Mouse (Mus musculus): ENCODE measurements around the gene Sp9. TPM values are rescaled to one million over a fixed set of nuclear protein-coding genes. Genes with fewer than 3 reads are reported as not detected.
A peak's percentile ranks its signal among the peaks of the same experiment; 100 is the strongest.

Sp9 gene
- polyA plus RNA-seq, 2 experiments = 1.7 to 2.4 TPM

GRCm38 (mm10) chr2:73263794-73264610 lies 7.7 kb upstream of the Sp9 start:
- Histone ChIP-seq H3K27ac (replicated peaks; ENCODE audit: low read depth, low read length) (no peak overlapping the region), H3K4me1 (ENCODE audit: control insufficient read depth, insufficient read depth, low read length) (peaks cover 9% of the 10 kb centered on the region), H3K36me3 (ENCODE audit: control insufficient read depth, insufficient read depth, low read length) (no peaks in the 10 kb centered on the region), H3K27me3 (ENCODE audit: control insufficient read depth, insufficient read depth, low read length) (peaks cover 45% of the 10 kb centered on the region), H3K9me3 (ENCODE audit: control insufficient read depth, low read length) (no peaks in the 10 kb centered on the region; the same call in 1 of the 2 replicates), H3K4me2 (replicated peaks; ENCODE audit: low read depth, low read length, severe bottlenecking) (peak overlapping the region; percentile 68), H3K9ac (ENCODE audit: low read depth, low read length, severe bottlenecking) (peak overlapping the region; percentile 25), H3K4me3 (replicated peaks; ENCODE audit: low read length) (peak overlapping the region; percentile 42)
- DNase-seq (ENCODE audit: low spot score) (no peak), ATAC-seq (ENCODE audit: low FRiP score, low read depth) (peak; percentile 77; the same call in 1 of the 2 replicates)
- no peak for TF ChIP-seq POLR2A (IDR thresholded peaks at IDR 0.05; ENCODE audit: borderline replicate concordance, extremely low read depth, insufficient read depth, insufficient read length)
- WGBS = 1% methylated on average over 38 of the region's 38 CpGs

GRCm38 (mm10) chr2:73264611-73265195 lies 7.0 kb upstream of the Sp9 start:
- ATAC-seq (ENCODE audit: low FRiP score, low read depth) (no peak), DNase-seq (ENCODE audit: low spot score) (no peak)
- 10% methylated on average over 11 of the region's 11 CpGs for WGBS
- peak overlapping the region; percentile 42 for H3K4me3 ChIP-seq (replicated peaks; ENCODE audit: low read length)
- H3K27ac ChIP-seq (replicated peaks; ENCODE audit: low read depth, low read length) = no peak overlapping the region
- TF ChIP-seq POLR2A (IDR thresholded peaks at IDR 0.05; ENCODE audit: borderline replicate concordance, extremely low read depth, insufficient read depth, insufficient read length) = no peak
- H3K36me3 ChIP-seq (ENCODE audit: control insufficient read depth, insufficient read depth, low read length) = no peaks in the 10 kb centered on the region
- H3K9me3 ChIP-seq (ENCODE audit: control insufficient read depth, low read length) = no peaks in the 10 kb centered on the region; the same call in 1 of the 2 replicates
- peak overlapping the region; percentile 68 for H3K4me2 ChIP-seq (replicated peaks; ENCODE audit: low read depth, low read length, severe bottlenecking)
- H3K27me3 ChIP-seq (ENCODE audit: control insufficient read depth, insufficient read depth, low read length) = peaks cover 49% of the 10 kb centered on the region
- no peak overlapping the region for H3K9ac ChIP-seq (ENCODE audit: low read depth, low read length, severe bottlenecking)
- H3K4me1 ChIP-seq (ENCODE audit: control insufficient read depth, insufficient read depth, low read length) = peaks cover 9% of the 10 kb centered on the region

- H3K9me3 ChIP-seq (ENCODE audit: control insufficient read depth, low read length) = no peaks in the 10 kb centered on the region; the same call in 1 of the 2 replicates
- WGBS = 6% methylated on average over 5 of the region's 5 CpGs
- H3K36me3 ChIP-seq (ENCODE audit: control insufficient read depth, insufficient read depth, low read length) = no peaks in the 10 kb centered on the region
- no peak overlapping the region for H3K4me2 ChIP-seq (replicated peaks; ENCODE audit: low read depth, low read length, severe bottlenecking)
- no peak overlapping the region for H3K27ac ChIP-seq (replicated peaks; ENCODE audit: low read depth, low read length)
- ATAC-seq (ENCODE audit: low FRiP score, low read depth) (no peak), DNase-seq (ENCODE audit: low spot score) (no peak)
- no peak overlapping the region for H3K9ac ChIP-seq (ENCODE audit: low read depth, low read length, severe bottlenecking)
- H3K27me3 ChIP-seq (ENCODE audit: control insufficient read depth, insufficient read depth, low read length) = peaks cover 61% of the 10 kb centered on the region
- no peak for TF ChIP-seq POLR2A (IDR thresholded peaks at IDR 0.05; ENCODE audit: borderline replicate concordance, extremely low read depth, insufficient read depth, insufficient read length)
- no peak overlapping the region for H3K4me3 ChIP-seq (replicated peaks; ENCODE audit: low read length)
- peaks cover 15% of the 10 kb centered on the region for H3K4me1 ChIP-seq (ENCODE audit: control insufficient read depth, insufficient read depth, low read length)
Observed at GRCm38 (mm10) chr2:73266011-73266410, 5.7 kb upstream of the Sp9 start.

- ATAC-seq (ENCODE audit: low FRiP score, low read depth) = no peak
- TF ChIP-seq POLR2A (IDR thresholded peaks at IDR 0.05; ENCODE audit: borderline replicate concordance, extremely low read depth, insufficient read depth, insufficient read length) = no peak
- WGBS = 43% methylated on average over 1 of the region's 1 CpGs
- H3K27ac ChIP-seq (replicated peaks; ENCODE audit: low read depth, low read length) = no peak overlapping the region
- H3K27me3 ChIP-seq (ENCODE audit: control insufficient read depth, insufficient read depth, low read length) = peaks cover 67% of the 10 kb centered on the region
- H3K9ac ChIP-seq (ENCODE audit: low read depth, low read length, severe bottlenecking) = no peak overlapping the region
- H3K4me3 ChIP-seq (replicated peaks; ENCODE audit: low read length) = no peak overlapping the region
- H3K36me3 ChIP-seq (ENCODE audit: control insufficient read depth, insufficient read depth, low read length) = no peaks in the 10 kb centered on the region
- no peaks in the 10 kb centered on the region for H3K9me3 ChIP-seq (ENCODE audit: control insufficient read depth, low read length)
- H3K4me1 ChIP-seq (ENCODE audit: control insufficient read depth, insufficient read depth, low read length) = peaks cover 20% of the 10 kb centered on the region
- H3K4me2 ChIP-seq (replicated peaks; ENCODE audit: low read depth, low read length, severe bottlenecking) = no peak overlapping the region
- no peak for DNase-seq (ENCODE audit: low spot score)
Observed at GRCm38 (mm10) chr2:73266623-73267022, 5.1 kb upstream of the Sp9 start.

GRCm38 (mm10) chr2:73267231-73267630 lies 4.5 kb upstream of the Sp9 start:
- 21% methylated on average over 3 of the region's 3 CpGs for WGBS
- no peak for TF ChIP-seq POLR2A (IDR thresholded peaks at IDR 0.05; ENCODE audit: borderline replicate concordance, extremely low read depth, insufficient read depth, insufficient read length)

More at GRCm38 (mm10) chr2:73267231-73267630, 4.5 kb upstream of the Sp9 start:
- Histone ChIP-seq H3K27me3 (ENCODE audit: control insufficient read depth, insufficient read depth, low read length) (peaks cover 72% of the 10 kb centered on the region), H3K4me2 (replicated peaks; ENCODE audit: low read depth, low read length, severe bottlenecking) (no peak overlapping the region), H3K9me3 (ENCODE audit: control insufficient read depth, low read length) (no peaks in the 10 kb centered on the region), H3K36me3 (ENCODE audit: control insufficient read depth, insufficient read depth, low read length) (no peaks in the 10 kb centered on the region), H3K4me1 (ENCODE audit: control insufficient read depth, insufficient read depth, low read length) (peaks cover 20% of the 10 kb centered on the region), H3K4me3 (replicated peaks; ENCODE audit: low read length) (no peak overlapping the region), H3K9ac (ENCODE audit: low read depth, low read length, severe bottlenecking) (no peak overlapping the region), H3K27ac (replicated peaks; ENCODE audit: low read depth, low read length) (no peak overlapping the region)
- DNase-seq (ENCODE audit: low spot score) = no peak
- ATAC-seq (ENCODE audit: low FRiP score, low read depth) = no peak

Measured in limb, embryonic 14.5 days (tissue).